Mouse (Mus musculus) frontal cortex, postnatal 10 days (tissue): Measurements from ENCODE around the gene Col2a1.

ENCODE experiments used
- DNase-seq, 2 experiments: peaks; one replicate each; pipeline ENCODE4 v3.0.0; 2022; ENCODE audit warnings: low spot score in 2 of 2, mixed read lengths in 1 of 2

Gene Col2a1

DNA sequence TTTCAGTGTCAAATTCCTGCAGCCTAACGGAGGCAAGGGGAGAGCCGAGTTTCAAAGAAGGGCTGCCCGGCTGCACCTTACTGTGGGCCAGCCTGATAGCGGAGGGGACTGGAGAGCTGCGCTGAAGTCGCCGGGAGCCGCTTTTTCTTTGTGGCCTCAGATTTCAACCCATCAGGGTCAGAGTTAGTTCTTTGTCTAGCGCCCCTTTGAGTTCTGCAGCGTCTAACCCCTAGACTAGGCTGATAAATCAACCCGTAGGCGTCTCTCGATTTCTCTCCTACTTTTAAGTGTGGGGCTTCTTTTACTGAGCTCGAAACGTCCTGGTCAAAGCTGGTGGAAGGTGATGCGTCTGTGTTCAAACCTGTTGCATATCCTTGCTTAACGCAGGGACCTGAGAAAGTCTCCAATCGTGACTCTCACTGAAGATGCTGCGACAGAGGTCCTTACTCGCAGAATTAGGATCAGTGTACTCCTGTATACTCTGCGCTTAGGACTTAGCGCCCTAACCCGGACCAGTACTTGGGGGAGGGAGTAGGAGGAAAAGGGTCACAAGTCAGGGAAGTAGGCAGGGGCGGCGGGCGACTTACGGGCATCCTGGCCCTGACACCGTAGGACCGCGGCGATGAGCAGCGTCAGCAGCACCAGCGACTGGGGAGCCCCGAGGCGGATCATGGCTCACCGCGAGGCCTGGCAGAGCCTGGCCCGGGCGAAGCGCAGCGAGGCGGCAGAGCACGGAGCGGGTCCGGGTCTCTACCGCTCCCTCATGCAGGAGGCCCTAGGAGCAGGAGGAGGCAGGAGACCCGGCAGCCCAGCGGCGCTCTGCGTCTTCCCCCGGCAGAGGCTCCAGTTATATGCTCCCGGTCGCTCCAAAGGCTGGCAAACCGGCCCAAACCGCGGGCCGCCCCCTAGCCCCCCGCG lies at the start of gene Col2a1:
Gene Col2a1, minus strand, starts transcription at position 874 of the 918 bp plus-strand sequence.
- DNase-seq: no peak

DNA sequence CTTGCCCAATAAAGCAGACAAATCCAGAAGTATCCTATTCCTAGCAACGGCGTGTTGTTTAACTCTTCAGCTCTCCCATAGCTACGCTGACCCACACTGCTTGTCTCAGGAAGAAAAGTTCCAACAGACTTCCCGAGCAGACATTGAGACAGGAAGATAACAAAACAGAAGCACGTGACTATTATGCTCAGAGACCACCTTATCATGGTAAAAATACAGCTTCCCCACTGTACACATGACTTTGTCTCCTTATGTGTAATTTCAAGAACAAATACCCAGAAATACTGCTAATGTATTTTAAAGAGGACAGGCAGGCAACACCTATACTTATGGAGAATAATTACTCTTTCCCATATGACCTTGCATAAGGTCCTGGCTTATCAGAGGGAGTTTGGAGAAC lies 47.2 kb upstream of the Col2a1 start:
- DNase-seq: no peak

DNA sequence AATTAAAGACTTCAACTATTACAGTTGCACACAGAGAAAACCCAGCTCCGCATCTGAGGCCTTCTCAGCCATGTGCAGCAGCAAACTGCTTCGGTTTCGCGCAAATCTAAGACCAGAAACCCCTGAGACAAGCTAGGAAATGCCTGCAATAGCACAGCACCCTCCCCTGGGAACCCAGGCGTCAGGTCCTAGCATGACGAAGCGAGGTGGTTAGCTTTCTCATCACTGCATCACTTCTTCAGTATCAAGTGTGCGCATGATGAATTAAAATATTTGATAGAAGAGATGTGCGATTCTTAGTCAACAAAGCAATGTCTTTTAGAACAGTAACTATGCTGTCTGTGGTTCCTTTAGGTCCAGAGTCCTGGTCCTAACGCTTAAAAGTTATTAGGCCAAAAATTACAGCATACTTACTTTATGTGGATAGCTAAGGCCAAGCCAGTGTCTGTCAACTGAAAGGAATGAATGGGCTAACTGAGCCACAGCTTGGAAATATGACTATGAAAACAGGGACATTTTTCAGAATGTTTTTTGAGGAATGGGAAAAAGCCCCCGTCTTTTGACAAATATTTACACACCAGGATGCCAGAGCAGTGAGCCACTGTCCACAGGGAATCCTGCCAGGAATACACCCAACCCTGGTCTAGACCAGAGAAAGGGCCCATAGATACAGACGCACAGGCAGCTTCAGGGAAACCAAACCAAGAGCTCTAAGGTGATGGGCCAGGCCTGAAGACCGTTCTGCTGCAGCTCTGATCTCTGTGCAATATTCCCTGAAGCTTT lies 44.6 kb upstream of the Col2a1 start:
- DNase-seq: no peak

DNA sequence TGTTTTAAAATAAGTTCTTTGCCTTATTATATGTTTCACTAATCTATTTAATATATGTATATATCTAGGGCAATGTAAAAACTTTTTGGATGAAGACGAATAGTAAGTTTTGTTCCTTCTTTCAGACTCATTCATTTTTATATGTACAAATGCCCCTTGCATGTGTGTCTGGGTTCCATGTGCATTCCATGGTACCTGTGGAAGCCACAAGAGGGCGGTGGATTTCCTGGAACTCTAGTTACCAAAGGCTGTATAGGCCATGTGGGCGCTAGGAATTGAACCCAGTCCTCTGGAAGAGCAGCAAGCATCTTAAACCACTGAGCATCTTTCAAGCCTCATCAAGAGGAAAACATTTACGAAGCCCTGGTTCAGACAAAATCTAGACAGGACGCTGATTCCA lies 39.9 kb upstream of the Col2a1 start:
- no peak for DNase-seq

DNA sequence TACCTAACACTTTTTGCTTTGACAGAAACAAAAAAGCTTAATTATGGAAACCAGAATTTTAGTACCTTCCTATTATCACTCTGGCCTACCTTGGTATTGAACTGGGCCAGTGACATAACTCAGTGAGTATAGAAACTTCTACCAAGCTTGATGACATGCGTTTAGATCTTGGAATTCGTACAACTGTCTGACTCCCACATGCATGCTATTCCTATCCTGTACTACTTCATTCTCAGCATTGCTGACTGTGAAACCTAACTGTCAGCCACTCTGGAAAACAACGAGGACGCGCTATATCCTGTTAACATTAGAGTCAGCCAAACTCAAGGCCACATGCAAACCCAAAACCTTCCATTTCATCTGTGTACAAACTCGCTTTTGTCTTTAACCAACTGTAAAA lies 39.5 kb upstream of the Col2a1 start:
- no peak for DNase-seq

DNA sequence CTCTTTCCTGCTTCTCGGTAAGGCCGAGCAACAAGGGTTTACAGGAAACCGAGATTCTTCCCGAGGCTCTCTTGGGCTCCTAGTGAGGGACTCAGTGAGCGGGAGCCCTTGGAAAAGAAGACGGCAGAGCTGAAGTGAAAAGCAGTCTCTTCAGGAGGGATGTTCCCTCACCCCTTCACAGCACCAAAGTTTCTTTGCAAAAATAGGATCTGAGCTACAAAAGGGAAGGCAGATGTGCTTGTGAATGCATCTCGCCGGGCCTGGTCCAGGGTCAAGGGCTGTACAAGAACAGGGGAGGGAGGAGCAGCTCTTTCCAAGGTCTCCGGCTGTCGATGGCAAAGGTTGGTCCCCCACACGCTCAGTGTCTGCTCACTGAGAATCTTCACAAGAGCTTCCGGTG lies 38.0 kb upstream of the Col2a1 start:
- DNase-seq: no peak

DNA sequence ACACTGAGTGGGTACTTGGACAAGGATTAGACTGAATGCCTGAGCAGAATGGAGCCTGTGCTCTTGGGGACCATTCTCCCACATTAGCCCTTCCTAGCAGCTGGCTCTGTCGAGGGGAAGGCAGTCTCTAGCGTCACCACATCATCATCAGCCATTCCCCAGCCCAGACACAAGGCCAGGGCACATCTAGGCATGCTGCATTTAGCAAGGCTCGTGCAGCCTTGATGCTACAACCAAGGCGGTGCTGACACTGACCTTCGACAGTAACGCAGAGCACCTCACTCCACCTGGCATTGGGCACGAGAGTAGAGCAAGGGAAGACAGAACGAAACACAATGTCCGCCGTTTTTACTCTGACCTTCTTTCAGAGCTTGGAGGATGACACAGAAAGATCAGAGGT lies 35.2 kb upstream of the Col2a1 start:
- DNase-seq: no peak

DNA sequence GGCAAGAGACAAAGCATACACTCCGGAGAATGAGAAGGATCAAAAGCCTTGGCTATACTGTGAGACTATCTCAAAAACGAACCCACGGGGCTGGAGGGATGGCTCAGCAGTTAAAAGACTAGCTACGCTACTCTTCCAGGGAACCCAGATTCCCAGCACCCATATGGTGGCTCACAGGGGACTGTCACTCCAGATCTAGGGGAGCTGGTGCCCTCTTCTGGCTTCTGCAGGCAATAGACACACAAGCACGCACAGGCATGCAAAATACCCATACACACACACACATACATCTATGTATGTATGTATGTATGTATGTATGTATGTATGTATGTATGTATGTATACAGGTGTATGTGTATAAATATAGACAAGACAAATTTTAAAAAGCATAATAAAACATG lies 32.1 kb upstream of the Col2a1 start:
- no peak for DNase-seq

DNA sequence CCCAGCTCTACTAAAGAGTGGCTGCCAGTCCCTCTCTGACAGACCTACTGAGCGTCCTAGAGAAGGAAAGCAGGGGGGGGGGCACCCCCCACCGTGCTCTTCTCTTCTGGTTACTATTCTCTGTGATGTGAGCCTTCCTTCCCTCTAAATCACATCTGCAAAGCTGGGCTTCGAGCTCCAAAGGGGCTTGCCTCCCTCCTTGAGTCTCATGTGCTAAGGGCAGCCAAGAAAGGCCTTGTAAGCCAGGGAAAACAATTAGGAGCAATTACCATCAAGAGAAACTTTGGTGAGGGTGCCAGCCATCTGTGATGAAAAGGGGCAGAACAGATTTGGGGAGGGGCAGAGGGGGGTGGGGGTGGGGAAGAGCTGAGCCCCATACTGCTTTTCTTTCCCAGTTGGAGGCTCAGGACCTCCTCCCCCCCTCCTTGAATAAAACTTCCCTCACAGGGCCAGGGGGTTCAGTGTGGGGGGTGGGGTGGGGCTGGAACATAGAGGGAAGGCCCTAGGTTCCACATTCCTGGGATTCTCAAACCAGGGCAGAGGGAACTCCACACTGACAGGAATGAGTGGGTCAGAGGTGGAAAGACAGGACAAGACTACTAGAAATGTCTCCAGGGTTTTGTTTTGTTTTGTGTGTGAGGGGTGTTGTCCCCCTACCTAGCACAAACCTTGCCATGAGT lies 30.7 kb upstream of the Col2a1 start:
- no peak for DNase-seq

DNA sequence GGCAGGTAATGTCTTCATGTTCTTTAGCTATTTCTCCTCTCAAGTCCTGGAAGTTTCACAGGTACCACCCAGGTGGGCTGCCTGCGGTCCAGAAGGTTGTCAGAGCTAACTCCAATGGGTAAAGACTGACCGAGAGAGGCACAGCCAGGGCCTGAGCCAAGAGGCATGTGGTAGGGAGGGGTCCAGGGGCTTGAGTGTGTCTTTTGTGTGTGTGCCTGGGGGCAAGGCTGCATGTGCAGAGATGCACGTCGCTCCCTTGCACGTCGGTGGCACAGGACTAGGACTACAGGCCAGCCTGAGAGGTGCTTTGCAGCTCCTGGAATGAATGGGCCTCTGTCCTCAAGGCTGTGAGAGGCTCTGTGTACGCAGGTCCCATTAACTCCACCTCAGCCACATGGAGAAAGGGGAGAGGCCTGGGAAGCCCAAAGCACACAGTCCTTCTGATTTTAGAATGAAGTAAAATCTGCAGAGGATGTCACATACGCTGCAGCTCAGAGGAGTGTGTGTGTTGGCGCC lies 28.8 kb upstream of the Col2a1 start:
- no peak for DNase-seq

DNA sequence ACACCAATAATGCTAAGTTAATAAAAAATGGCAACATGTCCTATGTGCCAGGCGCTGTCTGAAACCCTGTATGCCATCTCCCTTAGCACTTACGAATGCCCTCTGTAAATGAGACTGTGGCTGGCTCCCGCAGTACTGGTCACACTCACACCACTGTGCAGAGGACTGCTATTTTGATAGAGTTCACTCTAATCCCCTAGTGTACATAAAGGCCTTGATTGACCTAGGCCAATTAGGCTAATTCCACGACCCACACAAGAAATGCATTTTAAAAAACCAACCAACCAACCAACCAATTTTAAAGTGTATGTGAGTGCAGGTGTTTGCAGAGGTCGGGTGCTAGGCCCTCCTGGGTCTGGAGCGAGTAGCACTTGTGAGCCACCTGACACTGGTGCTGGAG lies 25.3 kb upstream of the Col2a1 start:
- no peak for DNase-seq

DNA sequence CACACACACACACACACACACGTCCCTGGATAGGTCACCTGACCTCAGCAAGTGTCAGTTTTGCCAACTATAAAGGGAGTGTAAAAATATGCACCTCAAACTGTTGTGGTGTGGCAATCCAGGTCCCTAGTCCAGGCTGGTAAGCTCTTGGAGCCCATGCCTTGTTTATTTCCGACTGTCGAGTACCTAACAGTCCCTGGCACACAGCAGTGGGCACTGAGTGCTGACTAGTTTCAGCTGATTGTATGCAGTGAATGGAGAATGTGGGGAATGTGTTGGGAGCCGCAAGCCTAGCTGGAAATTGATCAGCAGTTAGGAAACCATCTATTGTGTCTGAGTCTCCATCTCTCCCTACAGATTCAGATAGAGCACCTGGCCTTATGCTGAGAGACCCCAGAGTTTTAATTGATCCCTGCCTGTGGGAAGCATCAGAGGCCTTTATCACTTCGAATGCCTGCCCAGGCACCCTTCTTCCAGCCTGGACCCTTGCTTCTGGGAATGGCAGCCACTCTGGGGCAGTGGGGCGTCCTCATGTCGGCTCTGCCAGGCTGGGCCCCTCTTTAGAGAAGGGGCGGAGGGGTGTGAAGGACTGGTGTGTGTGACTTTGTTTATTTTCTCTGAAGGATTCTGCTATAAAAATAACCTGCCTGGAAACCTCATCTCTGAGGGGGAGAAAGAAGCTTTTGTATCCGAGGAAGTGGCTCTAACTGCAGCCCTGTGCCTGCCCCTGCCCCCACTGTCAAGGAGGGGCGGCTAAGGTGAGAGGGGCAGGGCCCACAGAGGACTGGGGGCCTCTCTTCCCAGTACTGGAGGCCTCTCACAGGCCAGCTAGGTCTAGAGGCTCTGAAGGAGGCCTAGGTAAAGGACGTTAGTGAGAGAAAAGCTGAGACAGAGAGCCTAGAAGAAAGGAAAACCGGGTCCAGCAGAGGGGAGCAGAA lies 22.7 kb upstream of the Col2a1 start:
- no peak for DNase-seq

DNA sequence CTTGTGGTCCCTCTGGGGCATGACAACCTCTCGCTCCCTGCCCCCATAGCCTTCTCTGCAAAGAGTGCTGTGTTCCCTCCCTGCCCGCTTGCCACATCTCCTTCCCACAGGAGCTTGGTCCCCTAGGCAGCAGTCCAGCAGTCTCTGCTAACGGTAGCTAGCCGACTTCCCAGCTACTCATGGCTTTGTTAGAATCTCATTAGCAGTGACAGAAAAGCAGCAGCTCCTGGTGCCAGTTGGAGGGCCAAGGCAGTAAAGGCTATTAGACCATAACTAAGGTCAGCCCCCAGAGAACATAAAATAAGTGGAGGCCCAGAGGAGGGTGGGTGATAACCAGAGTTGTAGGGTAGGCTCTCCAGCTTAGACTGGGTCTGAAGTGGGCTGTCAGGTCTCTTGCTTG lies 21.1 kb upstream of the Col2a1 start:
- no peak for DNase-seq

DNA sequence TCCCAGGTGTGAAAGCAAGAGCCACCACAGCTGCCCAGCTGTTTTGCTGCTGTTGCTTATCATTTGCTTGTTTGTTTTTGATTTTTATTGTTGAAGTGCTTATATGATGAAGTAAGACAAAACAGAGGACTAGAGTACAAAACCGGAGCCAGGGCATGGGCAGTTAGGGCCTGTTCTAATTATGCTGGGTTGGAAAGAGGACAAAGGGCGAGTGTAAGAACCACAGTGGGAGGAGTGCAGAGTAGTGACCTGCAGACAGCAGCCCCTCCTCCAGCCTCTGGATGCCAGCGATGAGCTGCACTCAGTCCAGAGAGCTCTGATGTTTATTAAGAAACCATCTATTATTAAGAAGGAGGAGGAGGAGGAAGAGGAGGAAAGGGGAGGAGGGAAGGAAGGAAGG lies 18.6 kb upstream of the Col2a1 start:
- no peak for DNase-seq

DNA sequence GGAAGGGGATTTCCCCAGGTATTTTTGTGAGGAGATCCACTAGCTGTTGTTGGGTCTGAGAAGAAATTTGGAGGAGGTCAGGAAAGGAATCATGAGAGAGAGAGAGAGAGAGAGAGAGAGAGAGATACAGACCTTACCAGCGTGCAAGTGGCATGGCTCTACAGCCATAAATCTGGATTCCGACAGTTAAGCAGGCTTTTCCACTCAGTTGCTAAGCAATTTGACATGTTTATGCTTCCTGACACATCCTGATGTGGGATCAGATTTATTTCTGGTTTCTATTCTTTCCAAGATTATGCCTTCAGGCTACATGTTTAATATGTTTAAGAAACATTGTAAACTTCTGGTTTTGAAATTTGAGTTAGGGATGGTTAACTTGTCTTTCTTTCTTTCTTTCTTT lies 17.4 kb upstream of the Col2a1 start:
- no peak for DNase-seq

DNA sequence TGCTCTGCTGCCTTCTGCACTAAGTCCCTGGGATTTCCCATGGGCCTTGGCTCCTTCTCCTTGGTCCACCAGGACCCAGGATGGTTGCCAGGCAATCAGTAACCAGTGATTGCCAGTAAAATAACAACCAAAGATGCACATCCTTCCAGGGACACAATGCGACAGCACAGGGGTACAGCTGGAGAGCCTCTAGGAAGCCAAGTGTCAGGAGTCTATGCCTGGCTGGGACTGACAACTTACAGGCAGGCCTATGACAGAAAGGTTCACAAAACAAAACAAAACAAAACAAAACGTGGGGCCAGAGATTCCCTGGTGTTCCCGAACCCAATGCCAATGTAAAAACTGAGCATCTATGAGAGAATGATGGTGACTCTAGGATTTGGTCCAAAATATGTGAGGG lies 14.6 kb upstream of the Col2a1 start:
- DNase-seq: no peak

DNA sequence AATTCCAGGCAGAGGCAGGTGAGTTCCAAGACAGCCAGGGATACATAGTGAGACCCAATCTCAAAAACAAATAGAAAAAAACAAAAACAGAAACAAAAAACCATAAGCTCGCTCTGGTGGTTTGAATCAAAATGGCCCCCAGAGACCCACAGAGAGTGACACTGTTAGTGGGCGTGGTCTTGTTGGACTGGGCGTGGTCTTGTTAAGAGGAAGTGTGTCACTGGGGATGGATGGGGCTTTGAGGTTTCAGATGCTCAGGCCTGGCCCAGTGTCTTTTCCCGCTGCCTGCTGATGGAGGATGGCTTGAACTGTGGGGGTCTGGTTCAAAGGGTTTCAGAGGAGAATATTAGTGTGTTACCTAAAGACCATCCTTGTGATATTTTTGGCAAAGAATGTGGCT lies 13.4 kb upstream of the Col2a1 start:
- DNase-seq: no peak

DNA sequence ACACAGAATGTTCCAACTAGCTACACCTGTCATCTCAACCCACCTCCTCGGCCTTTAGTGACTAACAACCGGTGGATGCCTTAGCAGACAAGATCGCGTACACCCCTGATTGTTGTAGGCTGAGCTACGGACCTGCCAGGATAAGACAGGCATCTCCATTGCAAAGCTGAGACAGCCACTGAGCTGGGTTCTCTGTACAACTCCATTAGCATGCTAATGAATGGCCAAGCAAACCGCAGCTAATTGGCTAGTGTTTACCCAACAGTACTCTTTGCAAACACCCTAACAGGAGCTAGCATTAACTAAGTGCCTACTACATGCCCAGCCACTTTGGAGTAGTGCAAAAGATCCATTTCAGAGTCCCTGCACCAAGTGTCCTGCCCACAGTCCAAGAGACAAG lies 8.3 kb upstream of the Col2a1 start:
- no peak for DNase-seq

DNA sequence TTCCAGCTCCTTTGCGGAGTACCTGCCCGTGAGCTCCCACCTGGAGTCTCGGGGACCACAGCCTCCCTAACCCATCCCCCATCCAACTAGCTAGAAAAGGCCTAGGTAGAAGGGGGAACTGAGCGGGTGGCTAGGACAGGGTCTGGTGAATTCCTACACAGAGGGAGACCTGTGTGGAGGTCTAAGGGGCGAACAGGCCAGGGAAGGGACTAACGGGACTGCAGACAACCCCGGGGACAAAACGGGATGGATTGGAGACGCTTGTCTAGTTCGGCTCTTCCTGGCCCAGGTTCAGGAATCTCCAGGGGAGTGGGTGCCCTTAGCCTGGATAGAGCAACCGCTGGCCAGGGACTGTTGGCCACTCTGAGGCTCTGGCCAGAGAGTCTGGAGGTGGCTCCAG lies 686 bp upstream of the Col2a1 start:
- DNase-seq: no peak

DNA sequence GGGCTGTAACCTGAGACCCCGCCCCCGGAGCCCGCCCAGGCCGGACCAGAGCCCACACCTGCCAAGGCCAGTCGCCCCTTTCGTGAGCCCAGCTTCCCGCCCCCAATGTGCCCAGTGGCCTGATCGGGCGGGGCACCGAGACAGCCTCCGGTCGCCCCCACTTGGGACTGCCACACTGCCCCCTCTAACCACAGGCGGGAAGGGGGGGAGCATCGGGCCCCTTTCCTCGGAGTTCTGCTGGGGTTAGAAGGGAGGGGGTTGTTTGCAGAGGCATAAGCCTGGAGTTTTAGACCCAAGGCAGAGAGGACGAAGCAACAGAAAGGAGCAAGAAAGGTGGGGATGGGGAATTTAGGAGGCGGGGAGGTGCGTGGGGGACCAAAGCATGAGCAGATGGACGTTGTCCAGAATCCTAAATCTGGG lies 255 bp upstream of the Col2a1 start:
- no peak for DNase-seq
